Mouse (Mus musculus) thymus, postnatal 25 days (tissue): Measurements from ENCODE around the gene Ina.

Source experiments
- DNase-seq: peaks from one replicate; pipeline ENCODE4 v3.0.0; 2022

Gene Ina

DNA sequence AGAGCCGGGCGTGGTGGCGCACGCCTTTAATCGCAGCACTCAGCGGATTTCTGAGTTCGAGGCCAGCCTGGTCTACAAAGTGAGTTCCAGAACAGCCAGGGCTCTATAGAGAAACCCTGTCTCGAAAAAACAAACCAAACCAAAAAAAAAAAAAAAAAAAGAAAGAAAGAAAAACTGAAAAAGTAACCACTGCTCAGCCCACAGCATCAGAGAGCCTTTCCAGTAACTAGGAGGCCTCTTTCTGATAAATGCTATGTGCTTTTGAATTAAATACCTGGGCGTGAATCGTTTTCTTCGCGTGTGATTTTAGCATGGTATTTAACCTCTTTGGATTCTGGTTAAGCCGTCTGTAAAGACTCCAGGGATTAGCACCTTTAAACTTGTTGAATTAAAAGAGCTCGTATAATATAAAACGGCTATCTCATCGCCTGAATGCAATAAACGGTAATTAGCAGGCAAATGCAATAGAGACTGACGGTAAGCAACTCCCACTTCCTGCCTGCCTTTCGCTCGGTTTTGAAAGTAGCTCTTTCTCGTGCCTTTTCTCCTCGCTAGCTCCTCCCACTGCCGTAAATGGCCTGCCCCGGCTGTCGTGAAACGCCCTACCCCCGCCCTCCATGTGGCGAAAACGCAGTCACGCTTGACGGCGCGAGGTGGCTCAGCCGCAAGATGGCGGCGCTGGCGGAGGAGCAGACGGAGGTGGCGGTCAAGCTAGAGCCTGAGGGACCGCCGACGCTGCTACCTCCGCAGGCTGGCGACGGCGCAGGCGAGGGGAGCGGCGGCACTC, 52.8 kb downstream of the Ina start, which contains the start of gene Taf5:
Gene Taf5 (plus strand): TSS at position 651 of the 787 bp plus-strand sequence.
- peak; percentile 99 for DNase-seq

DNA sequence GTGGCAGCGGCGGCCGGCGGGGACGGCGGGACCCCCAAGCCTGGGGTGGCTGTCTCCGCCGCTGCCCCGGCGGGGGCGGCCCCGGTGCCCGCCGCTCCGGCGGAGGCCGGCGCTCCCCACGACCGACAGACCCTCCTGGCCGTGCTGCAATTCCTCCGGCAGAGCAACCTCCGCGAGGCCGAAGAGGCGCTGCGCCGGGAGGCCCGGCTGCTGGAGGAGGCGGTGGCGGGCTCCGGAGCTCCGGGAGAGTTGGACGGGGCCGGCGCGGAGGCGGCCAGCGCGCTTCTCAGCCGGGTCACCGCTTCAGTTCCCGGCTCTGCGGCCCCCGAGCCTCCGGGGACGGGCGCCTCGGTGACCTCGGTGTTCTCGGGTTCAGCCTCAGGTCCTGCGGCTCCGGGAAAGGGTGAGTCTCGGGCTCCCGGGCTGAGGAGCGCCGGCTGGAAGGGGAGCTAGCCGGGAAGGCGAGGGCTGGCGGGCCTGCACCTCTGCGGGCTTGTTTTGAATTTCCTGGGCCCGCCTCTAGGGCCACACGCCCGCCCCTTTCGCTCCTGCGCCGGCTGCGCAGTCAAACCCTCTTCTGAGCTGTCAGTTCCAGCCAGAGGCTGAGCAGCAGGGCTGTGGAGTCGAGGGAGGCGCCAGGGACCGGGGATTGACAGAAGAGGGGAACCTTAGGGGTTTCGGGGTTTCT, 53.6 kb downstream of the Ina start:
- DNase-seq: peak; percentile 90
